Mouse (Mus musculus): ENCODE results near the gene Carmil2.

Carmil2 gene

DNA sequence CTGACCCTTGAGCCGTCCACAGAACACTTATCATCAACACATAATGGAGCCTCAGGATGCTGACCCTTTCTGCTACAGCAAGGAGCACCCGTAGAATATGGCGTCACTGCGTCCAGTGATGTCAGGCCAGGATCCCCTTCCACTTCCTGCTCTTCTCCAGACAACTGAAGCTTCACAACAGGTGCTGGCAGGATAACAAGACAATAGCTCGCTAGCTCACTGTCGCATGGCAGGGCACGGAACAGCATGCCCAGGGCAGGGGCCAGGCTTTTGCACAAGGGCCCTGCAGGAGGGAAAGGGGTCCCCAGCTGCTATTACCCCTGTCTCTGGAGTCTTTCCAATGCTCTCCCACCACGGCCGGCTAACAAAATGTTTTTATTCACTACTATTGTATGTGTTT, 36.8 kb downstream of the Carmil2 start:
- DNase-seq (ENCODE audit: low spot score in 2 of 2) = no peak

DNA sequence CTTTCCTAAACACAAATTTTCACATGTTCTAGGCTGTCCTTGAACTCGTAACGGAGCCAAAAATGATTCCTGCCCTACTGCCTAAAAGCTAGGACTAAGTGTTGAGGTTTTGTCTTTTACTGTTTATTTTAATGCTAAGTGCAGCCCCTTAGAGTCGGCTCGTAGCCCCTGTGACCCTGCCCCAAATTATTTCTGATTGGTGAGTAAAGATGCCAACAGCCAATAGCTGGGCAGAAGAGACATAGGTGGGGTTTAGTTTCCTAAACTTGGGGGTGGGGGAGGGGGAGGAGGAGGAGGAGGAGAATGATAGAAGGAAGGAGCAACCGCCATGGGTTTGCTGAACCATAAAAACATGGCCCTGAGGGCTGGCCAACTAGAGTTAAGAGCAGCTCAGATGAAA, 39.7 kb downstream of the Carmil2 start:
- DNase-seq (ENCODE audit: low spot score in 2 of 2) = no peak

DNA sequence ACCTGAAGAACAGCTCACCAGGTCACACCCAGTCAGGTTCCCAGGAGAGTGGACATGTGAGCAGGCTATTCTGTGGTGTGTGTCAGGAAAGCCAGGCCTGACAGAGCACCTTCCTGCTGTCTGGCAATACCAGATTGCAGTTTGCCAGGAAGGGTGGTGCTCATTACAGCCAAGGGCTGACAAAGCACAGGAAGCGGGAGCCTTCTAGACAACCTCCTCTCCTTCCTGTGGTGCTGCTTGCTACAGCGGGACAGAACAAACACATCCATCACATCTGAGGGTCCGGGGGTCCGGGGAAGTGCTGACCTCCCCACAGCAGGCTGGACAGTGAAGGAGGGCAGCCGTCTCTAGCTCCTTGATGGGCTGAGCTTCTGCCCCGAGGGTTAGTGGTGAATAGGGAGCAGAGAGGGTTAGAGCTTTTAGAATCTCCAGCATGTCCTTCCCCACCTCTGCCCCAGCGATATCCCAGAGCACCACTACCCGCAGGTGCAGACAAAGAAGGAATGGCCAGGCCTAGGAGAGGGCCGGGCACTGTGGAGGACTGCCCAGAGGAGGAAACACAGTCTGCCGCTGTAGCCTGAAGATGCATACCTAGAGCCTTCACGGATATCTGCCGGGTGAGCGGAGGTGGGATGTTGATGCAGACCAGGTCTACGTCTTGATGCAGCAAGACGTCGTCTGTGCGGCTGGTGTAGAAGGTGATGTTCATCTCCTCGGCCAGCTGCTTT, 41.5 kb downstream of the Carmil2 start:
- DNase-seq (ENCODE audit: low spot score in 2 of 2) = no peak

DNA sequence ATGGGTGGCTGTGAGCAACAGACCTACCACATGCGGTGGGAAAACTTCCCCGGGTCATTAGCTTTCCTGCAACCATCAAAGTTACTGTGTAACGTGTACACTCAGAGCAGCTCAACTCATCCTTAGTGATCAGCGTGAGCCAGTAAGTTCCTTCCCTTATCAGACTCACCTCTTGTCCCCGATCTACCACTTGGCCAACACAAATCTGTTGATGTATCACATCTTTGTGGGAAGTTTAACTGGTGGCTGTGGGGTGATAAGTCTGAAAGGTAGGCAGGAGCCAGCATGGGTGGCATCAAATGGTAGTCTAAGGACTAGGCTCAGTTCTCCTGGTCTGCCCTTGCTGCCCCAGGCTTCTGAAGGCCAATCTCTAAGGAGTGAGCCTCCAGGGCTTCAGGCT, 46.1 kb downstream of the Carmil2 start:
- DNase-seq (ENCODE audit: low spot score in 2 of 2) = no peak

DNA sequence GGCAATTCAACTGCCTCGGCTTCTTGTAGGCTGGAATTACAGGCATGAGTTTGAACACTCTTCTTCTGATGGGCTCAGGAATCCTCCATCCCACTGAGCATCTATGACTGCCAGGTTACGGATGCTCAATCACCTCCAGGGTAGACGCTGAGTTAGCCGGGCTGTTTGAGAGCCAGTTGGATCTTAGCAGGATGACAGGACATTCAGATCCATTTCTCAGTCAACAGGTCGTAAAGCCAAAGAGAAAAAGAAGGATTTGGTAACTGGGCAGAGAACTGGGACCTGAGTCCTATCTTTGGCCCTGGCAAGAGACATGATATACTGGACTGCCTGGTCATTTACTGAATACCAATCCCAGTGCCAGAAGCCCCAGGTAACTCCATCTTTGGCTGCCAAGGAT, 53.1 kb downstream of the Carmil2 start:
- no peak for DNase-seq (ENCODE audit: low spot score in 2 of 2)

DNA sequence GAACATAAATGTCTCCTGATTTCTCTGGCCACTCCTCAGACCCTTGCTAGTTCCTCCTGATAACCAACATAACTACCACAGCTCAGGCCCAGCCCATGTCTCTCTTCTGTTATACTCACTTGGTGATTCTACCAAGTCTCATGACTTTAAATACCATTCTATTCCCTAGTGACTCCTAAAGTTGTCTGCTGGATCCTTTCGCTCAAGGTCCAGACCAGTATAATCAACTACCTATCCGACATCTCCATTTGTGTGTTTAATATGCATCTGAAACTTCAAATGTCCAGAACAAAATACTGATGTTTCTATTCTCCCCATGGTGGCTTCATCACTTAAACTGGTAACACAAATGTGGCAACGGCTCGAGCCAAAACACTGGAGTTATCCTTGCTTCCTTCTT, 57.2 kb downstream of the Carmil2 start:
- DNase-seq (ENCODE audit: low spot score in 2 of 2) = no peak
